Mouse (Mus musculus) limb, embryonic 11.5 days (tissue): Measurements from ENCODE around the gene Trim21. TPM values are rescaled to one million over a fixed set of nuclear protein-coding genes. Genes with fewer than 3 reads are reported as not detected.

Experiments
- ATAC-seq: fragments of 200-750 bp; cut with Nextera tagmentation; 2 replicates; pipeline ENCODE4 v1.8.0; 2017; ENCODE audit warnings: low read depth; ENCODE audit not compliant: insufficient number of reproducible peaks, low FRiP score, low TSS enrichment
- DNase-seq: peaks from one replicate; pipeline ENCODE4 v3.0.0-alpha.2; 2015; ENCODE audit warnings: low spot score
- H3K27ac ChIP-seq: fragments of 300-500 bp; sonication (generic); replicated peaks from 2 replicates; pipeline ENCODE4 v1.5.1; 2014; ENCODE audit warnings: low read depth, mild to moderate bottlenecking, low read length
- H3K27me3 ChIP-seq: fragments of 300-500 bp; sonication (generic); 2 replicates; pipeline ENCODE4 v1.6.1; 2014; ENCODE audit warnings: mild to moderate bottlenecking, low read length, mixed read lengths; ENCODE audit not compliant: control insufficient read depth, insufficient read depth
- H3K36me3 ChIP-seq: fragments of 300-500 bp; sonication (generic); 2 replicates; pipeline ENCODE4 v1.6.1; 2014; ENCODE audit warnings: mild to moderate bottlenecking, low read length, moderate library complexity, mixed read lengths; ENCODE audit not compliant: control insufficient read depth, insufficient read depth
- H3K4me1 ChIP-seq: fragments of 300-500 bp; sonication (generic); 2 replicates; pipeline ENCODE4 v1.6.1; 2014; ENCODE audit warnings: low read length, mixed read lengths; ENCODE audit not compliant: control insufficient read depth, insufficient read depth
- H3K4me2 ChIP-seq: fragments of 300-500 bp; sonication (generic); 2 replicates; pipeline ENCODE4 v1.6.1; 2014; ENCODE audit warnings: low read depth, mild to moderate bottlenecking, moderate library complexity; ENCODE audit not compliant: severe bottlenecking
- H3K4me3 ChIP-seq: fragments of 300-500 bp; sonication (generic); 2 replicates; pipeline ENCODE4 v1.5.1; 2014; ENCODE audit warnings: low read depth, low read length
- H3K9ac ChIP-seq: fragments of 300-500 bp; sonication (generic); 2 replicates; pipeline ENCODE4 v1.6.1; 2014; ENCODE audit warnings: mild to moderate bottlenecking, low read length
- H3K9me3 ChIP-seq: fragments of 300-500 bp; sonication (generic); 2 replicates; pipeline ENCODE4 v1.6.1; 2016; ENCODE audit warnings: low read length; ENCODE audit not compliant: control insufficient read depth
- WGBS: fragments of 180-500 bp; shearing (Covaris S2); extraction: QIAGEN DNeasy Blood & Tissue Kit; methylation state at CpG from one replicate; pipeline ENCODE4 v1.1.7; 2014; 5-methylcytosine and 5-hydroxymethylcytosine counted together
- polyA plus RNA-seq: library from polyadenylated mRNA; unstranded; fragments of >200 nt; fragmentation: Nextera tagmentation; extraction: Ambion mirVana; gene quantifications from 2 replicates; pipeline ENCODE4 v1.2.1, GENCODE M21; 2014

The Trim21 gene
- polyA plus RNA-seq, 1 experiment from 2014 or later: 0.95 TPM

DNA sequence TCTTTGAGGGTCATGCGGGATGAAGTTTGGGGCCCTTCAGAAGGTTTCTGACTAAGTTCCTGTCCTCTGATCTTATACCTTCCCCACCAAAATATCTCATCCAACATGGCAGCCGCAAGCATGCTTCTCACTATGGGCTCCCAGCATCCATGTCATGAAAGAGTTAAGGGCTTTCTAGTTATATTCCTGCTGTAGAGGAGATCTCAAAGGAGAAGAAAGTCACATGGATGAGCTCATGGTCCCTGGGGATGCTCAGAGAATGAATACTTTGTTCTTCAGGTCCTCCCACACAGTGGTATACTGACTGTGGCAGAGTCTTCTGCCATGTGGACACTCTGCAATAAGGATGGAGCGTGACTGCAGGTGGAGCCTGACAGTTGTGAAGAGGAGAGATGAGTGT lies 15.7 kb downstream of the Trim21 start, which contains the start of gene Olfr549:
Olfr549 (plus strand) TSS at position 301 of the 400 bp plus-strand sequence.
- Histone ChIP-seq H3K4me2 (no peak within 1 kb of the TSS), H3K36me3 (no peaks in the 10 kb centered on the region), H3K9me3 (no peaks in the 10 kb centered on the region), H3K4me1 (no peaks in the 10 kb centered on the region), H3K4me3 (no peak within 1 kb of the TSS), H3K27ac (no peak within 1 kb of the TSS), H3K9ac (no peak within 1 kb of the TSS), H3K27me3 (no peaks in the 10 kb centered on the region)
- ATAC-seq (no peak), DNase-seq (no peak)
- WGBS: 92% methylated on average over 3 of the region's 3 CpGs

DNA sequence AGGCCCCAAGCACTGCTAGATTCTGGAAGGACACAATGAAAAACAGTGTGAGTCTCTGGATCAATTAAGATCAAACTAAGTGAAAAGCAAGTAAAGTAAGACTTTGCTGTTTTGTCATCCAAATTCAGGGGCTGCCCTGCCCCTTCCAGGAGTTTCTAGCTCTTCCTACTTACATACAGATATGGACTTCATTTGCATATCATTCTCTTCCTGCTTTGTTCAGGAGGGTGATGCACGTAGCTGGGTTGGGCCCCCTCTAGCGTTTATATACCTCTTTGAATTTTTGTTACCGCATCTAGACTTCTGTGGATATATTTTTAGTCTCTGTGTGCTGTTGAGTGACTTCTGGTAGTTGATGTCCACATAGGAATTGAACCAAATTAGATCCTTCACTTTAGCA lies 24.0 kb downstream of the Trim21 start:
- no peaks in the 10 kb centered on the region for H3K27me3 ChIP-seq
- H3K36me3 ChIP-seq: no peaks in the 10 kb centered on the region
- H3K9me3 ChIP-seq: no peaks in the 10 kb centered on the region
- H3K4me2 ChIP-seq: no peak overlapping the region
- DNase-seq (no peak), ATAC-seq (no peak)
- no peak overlapping the region for H3K27ac ChIP-seq
- no peak overlapping the region for H3K4me3 ChIP-seq
- H3K9ac ChIP-seq: no peak overlapping the region
- WGBS: 68% methylated on average over 3 of the region's 3 CpGs
- no peaks in the 10 kb centered on the region for H3K4me1 ChIP-seq

DNA sequence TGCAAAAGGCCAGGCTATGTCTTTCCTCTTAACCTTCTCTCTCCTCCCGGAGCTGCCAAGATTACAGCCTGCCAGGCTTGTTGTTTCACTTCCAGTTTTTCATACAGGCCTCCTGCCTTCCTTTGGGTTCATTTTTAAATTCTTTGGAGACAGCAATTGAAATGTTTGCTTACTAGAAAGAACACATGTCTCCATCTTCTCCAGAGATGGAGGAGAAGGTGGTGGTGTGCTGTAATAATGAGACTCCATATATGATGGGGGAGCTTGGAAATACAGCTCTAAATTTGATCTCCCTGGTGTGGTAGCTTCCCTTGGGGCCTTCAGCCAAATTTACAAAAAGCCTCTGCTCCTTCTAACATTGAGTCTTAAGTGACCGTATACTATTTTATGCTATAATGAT lies 24.7 kb downstream of the Trim21 start, which contains the start of gene Olfr548-ps1:
Olfr548-ps1 (plus strand) TSS at position 301 of the 400 bp plus-strand sequence.
- Histone ChIP-seq H3K9ac (no peak within 1 kb of the TSS), H3K4me3 (no peak within 1 kb of the TSS), H3K36me3 (no peaks in the 10 kb centered on the region), H3K9me3 (no peaks in the 10 kb centered on the region), H3K27me3 (no peaks in the 10 kb centered on the region), H3K27ac (no peak within 1 kb of the TSS), H3K4me2 (no peak within 1 kb of the TSS), H3K4me1 (no peaks in the 10 kb centered on the region)
- DNase-seq (no peak), ATAC-seq (no peak)
- 86% methylated on average over 2 of the region's 2 CpGs for WGBS

DNA sequence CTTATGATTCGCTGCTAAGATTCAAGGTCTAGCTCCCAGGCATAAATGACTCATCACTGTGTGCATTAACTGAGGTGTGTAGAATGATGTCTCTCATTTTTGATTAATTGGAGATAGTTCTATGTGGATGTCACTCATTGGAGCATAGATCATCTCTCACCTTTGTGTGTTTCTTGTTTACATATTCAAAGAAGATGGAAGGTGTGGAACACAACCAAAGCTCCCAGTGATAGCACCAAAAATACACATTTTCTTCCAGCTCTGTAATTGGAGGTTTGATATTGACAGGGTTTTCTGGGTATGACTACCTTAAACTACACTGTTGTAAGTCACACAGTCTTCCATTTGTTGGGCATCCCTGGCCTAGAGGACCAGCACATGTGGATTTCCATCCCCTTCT lies 30.8 kb downstream of the Trim21 start, which contains the start of gene Olfr547:
Olfr547 (plus strand) TSS at position 301 of the 400 bp plus-strand sequence.
- Histone ChIP-seq H3K9me3 (no peaks in the 10 kb centered on the region), H3K36me3 (no peaks in the 10 kb centered on the region), H3K27ac (no peak within 1 kb of the TSS), H3K4me3 (no peak within 1 kb of the TSS), H3K9ac (no peak within 1 kb of the TSS), H3K27me3 (no peaks in the 10 kb centered on the region), H3K4me1 (no peaks in the 10 kb centered on the region), H3K4me2 (no peak within 1 kb of the TSS)
- DNase-seq (no peak), ATAC-seq (no peak)
- WGBS: 81% methylated on average over 1 of the region's 1 CpGs

DNA sequence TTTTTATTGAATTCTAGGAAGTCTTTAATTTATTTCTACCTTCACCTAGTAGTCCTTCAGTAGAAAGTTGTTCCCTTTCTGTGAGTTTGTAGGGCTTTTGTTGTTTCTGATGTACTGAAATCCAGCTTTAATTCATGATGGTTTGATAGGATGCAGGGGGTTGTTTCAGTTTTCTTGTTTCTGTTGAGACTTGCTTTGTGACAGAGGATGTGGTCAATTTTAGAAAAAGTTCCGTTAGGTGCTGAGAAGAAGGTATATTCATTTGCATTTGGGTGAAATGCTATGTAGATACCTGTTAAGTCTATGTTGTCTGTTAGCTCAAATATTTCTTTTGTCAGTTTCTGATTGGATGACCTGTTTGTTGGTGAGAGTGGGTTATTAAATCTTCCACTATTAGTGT lies 36.2 kb downstream of the Trim21 start:
- 73% methylated on average over 1 of the region's 1 CpGs for WGBS
- no peaks in the 10 kb centered on the region for H3K4me1 ChIP-seq
- H3K4me3 ChIP-seq: no peak overlapping the region
- H3K9ac ChIP-seq: no peak overlapping the region
- H3K27me3 ChIP-seq: no peaks in the 10 kb centered on the region
- no peak overlapping the region for H3K27ac ChIP-seq
- no peak for ATAC-seq
- no peak overlapping the region for H3K4me2 ChIP-seq
- no peaks in the 10 kb centered on the region for H3K36me3 ChIP-seq
- no peaks in the 10 kb centered on the region for H3K9me3 ChIP-seq
- DNase-seq: no peak

DNA sequence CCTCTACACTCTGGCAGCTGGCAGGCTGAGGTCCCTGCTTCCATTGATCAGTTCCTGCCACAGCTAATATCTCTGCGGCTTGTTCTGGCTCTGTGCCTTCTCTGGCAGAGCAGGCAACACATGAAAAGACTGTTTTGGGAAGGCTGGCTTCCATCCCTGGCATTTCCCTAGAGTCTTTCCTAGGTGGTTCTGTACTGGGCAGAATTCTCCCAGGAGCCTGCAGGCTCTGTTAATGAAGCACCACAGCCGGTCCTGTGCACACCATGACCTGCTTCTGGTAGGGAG lies 48.3 kb downstream of the Trim21 start:
- no peak for DNase-seq
- Histone ChIP-seq H3K27me3 (peaks cover 3% of the 10 kb centered on the region; the same call in 1 of the 2 replicates), H3K27ac (no peak overlapping the region), H3K9me3 (no peaks in the 10 kb centered on the region), H3K4me3 (no peak overlapping the region), H3K36me3 (no peaks in the 10 kb centered on the region), H3K9ac (no peak overlapping the region), H3K4me2 (no peak overlapping the region), H3K4me1 (no peaks in the 10 kb centered on the region)
- ATAC-seq: no peak
- 90% methylated on average over 2 of the region's 2 CpGs for WGBS

DNA sequence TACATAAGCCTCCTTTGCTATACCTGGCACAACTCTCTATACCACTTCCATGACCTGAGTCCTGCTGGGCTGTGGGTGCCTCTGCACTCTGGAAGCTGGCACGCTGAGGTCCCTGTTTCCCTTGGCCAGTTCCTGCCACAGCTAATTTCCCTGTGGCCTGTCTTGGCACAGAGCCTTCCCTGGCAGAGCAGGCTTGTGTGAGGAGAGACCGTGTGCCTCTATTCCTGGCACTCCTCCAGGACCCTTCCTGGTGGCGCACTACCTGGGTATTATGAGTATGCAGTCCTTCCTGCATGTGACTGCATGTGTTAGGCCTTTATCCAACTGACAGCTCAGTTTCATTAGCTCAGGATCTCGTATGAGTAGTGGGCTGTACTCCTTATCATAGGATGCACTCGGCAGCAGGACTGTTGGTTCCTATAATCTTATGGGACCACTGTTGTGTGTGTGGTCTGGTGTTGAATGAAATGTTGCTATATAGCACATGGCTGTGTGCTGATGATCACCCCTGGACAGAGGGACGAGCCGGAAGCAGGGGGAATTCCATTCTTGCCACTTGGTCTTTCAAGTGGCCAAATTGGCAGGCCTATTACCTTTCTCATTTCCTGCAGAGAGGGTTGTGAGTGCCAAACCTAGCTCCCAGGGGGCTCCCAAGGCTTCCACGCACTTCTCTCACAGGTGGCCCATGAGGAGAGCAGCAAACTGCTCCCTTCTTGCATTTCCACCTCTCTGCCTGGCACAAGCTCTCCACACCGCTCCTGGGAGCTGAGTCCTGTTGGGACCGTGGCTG lies 48.8 kb downstream of the Trim21 start:
- 72% methylated on average over 10 of the region's 10 CpGs for WGBS
- Histone ChIP-seq H3K36me3 (no peaks in the 10 kb centered on the region), H3K4me2 (no peak overlapping the region), H3K4me1 (no peaks in the 10 kb centered on the region), H3K4me3 (no peak overlapping the region), H3K9ac (no peak overlapping the region), H3K27me3 (peaks cover 3% of the 10 kb centered on the region; the same call in 1 of the 2 replicates), H3K9me3 (no peaks in the 10 kb centered on the region), H3K27ac (no peak overlapping the region)
- ATAC-seq (no peak), DNase-seq (no peak)

DNA sequence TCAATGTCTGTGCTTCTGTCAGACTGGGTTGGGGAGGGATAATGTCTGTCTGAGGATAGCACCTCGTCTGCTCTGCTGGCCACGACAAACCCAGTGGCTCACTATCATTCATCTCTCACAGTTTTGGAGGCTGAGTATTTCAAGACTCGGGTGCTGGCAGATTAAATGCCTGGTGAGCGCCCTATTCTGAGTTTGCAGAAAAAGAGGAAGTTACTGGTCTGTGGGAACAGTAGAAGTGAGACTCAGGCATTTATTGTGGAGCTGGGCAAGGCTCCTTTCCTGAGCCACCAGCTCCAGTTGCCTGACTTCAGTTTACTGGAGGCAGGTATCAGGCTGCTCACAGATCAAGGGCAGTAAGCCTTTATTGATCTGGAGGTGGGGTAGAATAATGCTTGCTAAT lies 51.1 kb downstream of the Trim21 start:
- H3K4me3 ChIP-seq: no peak overlapping the region
- WGBS: 53% methylated on average over 4 of the region's 4 CpGs
- no peaks in the 10 kb centered on the region for H3K9me3 ChIP-seq
- H3K36me3 ChIP-seq: no peaks in the 10 kb centered on the region
- H3K4me1 ChIP-seq: no peaks in the 10 kb centered on the region
- H3K27me3 ChIP-seq: peaks cover 3% of the 10 kb centered on the region; the same call in 1 of the 2 replicates
- no peak overlapping the region for H3K4me2 ChIP-seq
- no peak for ATAC-seq
- no peak overlapping the region for H3K9ac ChIP-seq
- DNase-seq: no peak
- H3K27ac ChIP-seq: no peak overlapping the region
